Mouse (Mus musculus) heart, postnatal 10 days (tissue): ENCODE measurements around the gene Fbxo36. TPM values are rescaled to one million over a fixed set of nuclear protein-coding genes. Genes with fewer than 3 reads are reported as not detected.
A peak's percentile ranks its signal among the peaks of the same experiment; 100 is the strongest.

ENCODE experiments used
- DNase-seq, 2 experiments: peaks; one replicate each; pipeline ENCODE4 v3.0.0; 2021
- intact Hi-C: fragments of 180-260 bp; cut with DNase I; formaldehyde crosslinking; loops from one replicate; pipeline ENCODE4 v1.15.1; 2025
- total RNA-seq, 2 experiments: library from RNA; stranded (reverse); gene quantifications; 2 replicates each; pipeline ENCODE4 v1.2.3; 2021

The Fbxo36 gene
- total RNA-seq, 2 experiments from 2014 or later, result 2.6 TPM

- intact Hi-C loops, result no loop called here
- no peak for DNase-seq
These were observed 15.3 kb downstream of the Fbxo36 start for GRCm38 (mm10) chr1:84854966-84855365.

- intact Hi-C loops, result no loop called here
- DNase-seq, result no peak
These were observed 16.1 kb downstream of the Fbxo36 start for GRCm38 (mm10) chr1:84855756-84856155.

DNA sequence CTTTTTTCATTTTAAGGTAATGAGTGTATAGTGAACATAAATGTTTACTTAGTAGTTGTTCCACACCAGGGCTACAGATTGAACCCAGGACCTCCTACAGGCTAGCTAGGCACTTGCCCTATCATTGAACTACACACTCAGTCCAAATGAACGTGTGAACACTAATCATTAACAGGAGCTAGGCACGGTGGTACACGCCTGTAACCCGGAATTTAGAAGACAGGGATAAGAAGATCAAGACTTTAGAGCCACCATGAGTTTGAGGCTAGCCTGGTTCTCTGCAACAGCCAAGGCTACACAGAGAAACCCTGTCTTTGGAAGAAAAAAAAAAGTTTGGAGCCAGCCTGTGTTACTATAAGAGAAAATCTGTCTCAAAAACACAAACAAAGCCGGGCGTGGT, 20.0 kb downstream of the Fbxo36 start:
- intact Hi-C loops, result no loop called here
- no peak for DNase-seq

- intact Hi-C loops, result no loop called here
- DNase-seq, result no peak
These were observed 21.0 kb downstream of the Fbxo36 start for GRCm38 (mm10) chr1:84860360-84861254.

GRCm38 (mm10) chr1:84861255-84861630, 21.6 kb downstream of the Fbxo36 start:
- DNase-seq, result no peak
- intact Hi-C loops, result no loop called here

- intact Hi-C loops, result no loop called here
These were observed 25.0 kb downstream of the Fbxo36 start for GRCm38 (mm10) chr1:84864645-84865044.

DNA sequence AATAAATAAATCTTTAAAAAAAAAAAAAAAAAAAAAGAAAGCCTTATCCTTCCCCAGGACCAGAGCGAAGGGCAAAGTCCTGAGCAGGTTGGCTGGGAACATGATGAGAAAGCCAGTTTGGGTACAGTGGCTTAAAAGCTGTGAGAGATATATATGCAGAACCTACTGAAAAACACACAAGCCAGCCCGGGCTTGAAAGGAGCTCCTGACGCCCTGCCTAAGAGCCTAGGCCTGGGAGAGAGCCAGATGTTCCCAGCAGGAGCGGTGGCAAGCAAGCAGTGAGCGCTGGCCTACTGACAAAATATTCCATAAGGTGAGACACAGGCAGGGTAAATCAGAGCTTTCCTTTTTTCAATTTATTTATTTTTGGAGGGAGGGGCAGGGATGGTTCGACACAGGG, 26.6 kb downstream of the Fbxo36 start:
- intact Hi-C loops, result no loop called here
- no peak for DNase-seq

More at GRCm38 (mm10) chr1:84864645-84865044, 25.0 kb downstream of the Fbxo36 start:
- no peak for DNase-seq

DNA sequence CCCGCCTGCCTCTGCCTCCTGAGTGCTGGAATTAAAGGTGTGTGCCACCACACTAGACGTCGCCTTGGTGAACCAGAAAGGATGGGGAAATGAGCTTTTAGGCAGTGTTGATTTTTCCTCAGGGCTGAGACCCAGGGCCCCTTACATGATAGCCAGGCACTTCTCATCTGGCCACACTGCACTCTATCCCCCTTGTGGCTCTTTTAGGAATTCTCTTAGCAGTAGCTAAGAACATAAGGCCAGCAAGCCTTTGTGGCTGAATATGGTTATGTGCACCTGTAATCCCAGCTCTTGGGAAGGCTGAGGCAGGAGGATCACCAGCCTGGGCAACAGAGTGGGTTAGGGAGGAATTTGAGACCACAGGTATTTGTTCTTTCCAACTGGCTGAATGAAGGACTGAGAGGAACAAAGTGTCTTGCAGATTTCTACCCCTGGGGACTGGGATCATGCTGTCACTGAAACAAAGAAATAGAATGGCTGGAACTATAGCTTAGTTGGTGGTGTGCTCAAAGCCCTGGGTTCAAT, 27.1 kb downstream of the Fbxo36 start:
- intact Hi-C loops, result no loop called here
- no peak for DNase-seq

DNA sequence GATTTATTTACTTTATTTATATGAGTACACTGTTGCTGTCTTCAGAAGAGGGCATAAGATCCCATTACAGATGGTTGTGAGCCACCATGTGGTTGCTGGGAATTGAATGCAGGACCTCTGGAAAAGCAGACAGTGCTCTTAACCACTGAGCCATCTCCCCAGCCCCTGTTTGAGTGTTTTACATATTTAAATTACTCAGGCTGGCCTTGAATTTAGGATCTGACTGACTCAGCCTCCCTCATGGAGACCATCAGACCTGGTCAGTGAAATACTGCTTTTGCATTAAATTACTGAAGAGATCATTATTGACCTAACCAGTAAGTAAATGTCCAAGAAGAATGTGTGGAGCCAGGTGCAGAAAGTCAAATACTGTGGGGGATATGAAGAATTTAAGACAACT, 28.7 kb downstream of the Fbxo36 start:
- no peak for DNase-seq
- intact Hi-C loops, result no loop called here

DNA sequence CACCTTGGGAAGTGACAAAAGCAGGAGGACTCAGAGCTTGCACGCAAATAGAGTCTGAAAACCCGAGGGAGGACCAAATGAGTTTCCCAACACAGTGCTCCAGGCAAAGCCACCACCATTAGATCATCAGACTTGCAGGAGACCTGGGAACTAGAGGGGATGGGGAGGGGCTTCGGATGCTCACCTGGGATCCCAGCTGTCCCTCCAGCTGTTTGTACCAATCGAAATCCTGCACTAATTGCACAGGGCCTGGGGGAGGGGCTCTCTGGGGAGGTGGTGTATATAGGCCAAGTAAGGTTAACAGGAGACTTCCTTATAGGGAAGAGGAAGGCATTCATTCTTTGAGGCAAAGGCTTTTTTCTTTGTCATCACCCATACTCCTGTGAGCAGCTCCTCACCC, 29.2 kb downstream of the Fbxo36 start:
- intact Hi-C loops, result no loop called here
- no peak for DNase-seq

GRCm38 (mm10) chr1:84869498-84869897, 29.9 kb downstream of the Fbxo36 start:
- intact Hi-C loops, result no loop called here
- no peak for DNase-seq

- no peak for DNase-seq
- intact Hi-C loops, result no loop called here
These were observed 31.5 kb downstream of the Fbxo36 start for GRCm38 (mm10) chr1:84871131-84871530.

DNA sequence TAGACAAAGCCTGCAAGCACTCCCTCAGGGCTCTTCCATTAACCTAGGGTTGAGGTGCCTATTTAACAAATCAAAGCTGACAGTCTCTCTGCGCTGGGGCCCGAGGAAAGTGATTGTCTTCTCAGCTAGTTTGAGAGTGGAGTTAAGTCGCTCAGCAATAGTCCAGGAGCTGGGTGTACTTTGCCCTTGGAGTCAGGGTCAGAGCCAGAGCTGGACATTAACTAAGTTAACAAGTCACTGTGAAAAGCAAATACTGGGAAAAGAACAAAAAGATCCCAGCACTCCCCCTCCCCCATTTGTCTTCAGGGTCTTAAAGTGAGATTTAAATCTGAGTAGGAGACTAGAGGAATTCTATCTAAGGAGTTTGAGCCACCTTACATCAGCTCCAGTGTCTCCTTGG, 32.5 kb downstream of the Fbxo36 start:
- DNase-seq, result no peak
- intact Hi-C loops, result no loop called here

GRCm38 (mm10) chr1:84872939-84873338, 33.3 kb downstream of the Fbxo36 start:
- intact Hi-C loops, result no loop called here

DNA sequence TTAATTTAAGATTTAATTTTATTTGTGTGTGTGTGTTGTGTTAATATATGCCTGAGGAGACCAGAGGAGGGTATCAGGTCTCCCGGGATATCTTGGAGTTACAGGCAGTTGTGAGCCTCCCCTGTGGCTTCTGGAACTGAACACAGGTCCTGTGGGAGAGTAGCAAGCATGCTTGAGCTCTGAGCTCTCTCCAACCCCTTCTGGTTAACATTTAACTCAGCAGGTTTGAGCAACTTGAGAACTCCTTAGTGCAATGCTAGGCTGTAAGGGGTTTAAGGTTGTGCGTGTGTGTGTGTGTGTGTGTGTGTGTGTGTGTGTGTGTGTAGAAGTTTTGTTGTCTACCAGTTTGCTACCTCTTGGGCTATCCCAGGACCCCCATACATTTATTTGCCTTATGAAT, 37.9 kb downstream of the Fbxo36 start:
- intact Hi-C loops, result no loop called here
- DNase-seq, result no peak

More at GRCm38 (mm10) chr1:84872939-84873338, 33.3 kb downstream of the Fbxo36 start:
- no peak for DNase-seq

DNA sequence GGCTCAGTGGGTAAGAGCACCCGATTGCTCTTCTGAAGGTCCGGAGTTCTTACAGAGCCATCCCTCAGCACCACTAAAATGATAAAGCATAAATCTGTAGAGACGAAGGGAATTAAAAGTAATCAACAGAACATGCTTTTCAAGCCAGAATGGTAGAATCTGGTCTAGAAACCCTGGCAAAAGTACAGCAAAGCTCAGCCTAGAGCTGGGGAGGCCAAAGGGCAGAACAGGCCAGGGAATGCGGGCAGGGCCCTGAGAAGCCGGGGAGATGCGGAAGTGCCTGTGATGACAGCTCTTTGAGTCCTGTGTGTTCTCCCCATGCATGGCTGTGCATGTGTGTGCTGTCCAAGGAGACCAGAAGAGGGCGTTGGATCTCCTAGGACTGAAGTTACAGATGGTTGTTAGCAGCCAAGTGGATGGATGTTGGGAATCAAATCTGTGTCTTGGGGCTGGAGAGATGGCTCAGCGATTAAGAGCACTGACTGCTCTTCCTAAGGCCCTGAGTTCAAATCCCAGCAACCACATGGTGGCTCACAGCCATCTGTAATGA, 40.0 kb downstream of the Fbxo36 start:
- intact Hi-C loops, result no loop called here
- no peak for DNase-seq

DNA sequence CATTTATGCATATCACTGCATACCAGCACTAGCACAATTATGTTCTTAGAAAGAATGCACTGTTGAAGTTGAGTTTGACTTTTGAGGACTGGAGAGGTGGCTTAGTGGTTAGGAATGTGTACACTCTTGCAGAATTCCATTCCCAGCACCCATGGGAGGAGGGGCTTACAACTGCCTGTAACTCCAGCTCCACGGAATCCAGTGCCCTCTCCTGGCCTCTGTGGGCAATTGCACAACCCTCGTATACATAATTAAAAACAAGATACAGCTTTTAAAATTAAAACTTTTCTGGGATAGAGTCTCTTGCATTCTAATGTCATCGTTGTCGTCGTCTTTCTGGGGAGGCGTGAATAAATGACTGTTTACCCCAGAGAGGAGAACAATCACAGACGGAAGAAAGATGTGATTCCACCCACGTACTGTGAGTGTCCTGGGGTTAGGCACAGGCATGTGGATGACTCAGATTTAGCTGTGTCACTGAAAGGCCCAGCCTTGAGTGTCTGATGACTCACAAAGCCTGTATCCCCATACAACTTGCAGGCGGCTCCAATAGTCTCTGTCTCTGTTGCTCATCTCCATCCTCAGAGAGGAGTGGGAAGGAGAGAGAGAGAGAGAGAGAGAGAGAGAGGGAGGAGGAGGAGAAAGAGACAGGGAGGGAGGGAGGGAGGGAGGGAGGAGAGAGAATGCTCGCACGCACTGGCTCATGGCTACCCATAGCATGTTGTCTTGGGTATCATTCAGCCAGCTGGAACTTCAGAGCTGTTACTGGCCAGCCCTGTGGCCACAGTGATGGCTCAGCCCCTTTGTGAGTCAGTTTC, 41.8 kb downstream of the Fbxo36 start:
- intact Hi-C loops, result no loop called here
- DNase-seq, result no peak

DNA sequence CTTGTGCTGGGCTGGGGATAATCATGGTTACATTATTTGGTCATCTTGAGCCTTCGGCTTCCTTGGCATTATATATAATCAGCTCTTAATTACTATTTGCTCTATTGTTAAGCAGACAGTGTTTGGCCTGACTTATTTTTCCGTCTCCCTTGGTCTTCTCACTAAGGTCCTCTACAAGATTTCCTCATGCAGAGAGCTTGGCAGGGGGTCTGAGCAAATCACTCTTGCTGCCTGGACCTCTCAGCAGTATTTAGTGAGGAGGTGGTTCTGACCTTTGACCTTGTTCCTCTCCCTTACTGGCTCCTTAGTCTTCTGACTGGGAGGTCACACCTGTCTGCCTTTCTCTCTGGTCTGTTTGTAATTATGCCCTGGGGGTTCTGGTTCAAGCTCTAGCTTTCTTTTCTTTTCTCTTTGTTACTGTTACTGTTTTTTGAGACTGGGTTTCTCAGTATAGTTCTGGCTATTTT, 42.5 kb downstream of the Fbxo36 start:
- intact Hi-C loops, result no loop called here
- no peak for DNase-seq

GRCm38 (mm10) chr1:84882937-84883336, 43.3 kb downstream of the Fbxo36 start:
- DNase-seq, result no peak
- intact Hi-C loops, result no loop called here

- intact Hi-C loops, result no loop called here
- no peak for DNase-seq
These were observed 44.2 kb downstream of the Fbxo36 start for GRCm38 (mm10) chr1:84883889-84884288.

- intact Hi-C loops, result loop anchor here (5.0 kb wide), 1 partner anchor 153 kb away; no protein-coding TSS in a partner anchor
- peak; percentile 7 to 30 for DNase-seq
These were observed 45.5 kb downstream of the Fbxo36 start for GRCm38 (mm10) chr1:84885174-84885573.
